Mouse (Mus musculus) heart, embryonic 13.5 days (tissue): Measurements from ENCODE around the gene Tbc1d10b. TPM values are rescaled to one million over a fixed set of nuclear protein-coding genes. Genes with fewer than 3 reads are reported as not detected.

Source experiments
- ATAC-seq: fragments of 200-750 bp; cut with Nextera tagmentation; 2 replicates; pipeline ENCODE4 v1.8.0; 2017; ENCODE audit warnings: moderate TSS enrichment; ENCODE audit not compliant: insufficient number of reproducible peaks, low FRiP score, low TSS enrichment; ENCODE audit errors: extremely low read depth
- H3K27ac ChIP-seq: fragments of 300-500 bp; sonication (generic); replicated peaks from 2 replicates; pipeline ENCODE4 v1.5.1; 2015; ENCODE audit warnings: moderate library complexity, mild to moderate bottlenecking, inconsistent platforms
- H3K27me3 ChIP-seq: fragments of 300-500 bp; sonication (generic); replicated peaks from 2 replicates; pipeline ENCODE4 v1.6.1; 2015; ENCODE audit warnings: mild to moderate bottlenecking, inconsistent platforms
- H3K36me3 ChIP-seq: fragments of 300-500 bp; sonication (generic); 2 replicates; pipeline ENCODE4 v1.6.1; 2015; ENCODE audit warnings: mild to moderate bottlenecking, inconsistent platforms
- H3K4me1 ChIP-seq: fragments of 300-500 bp; sonication (generic); 2 replicates; pipeline ENCODE4 v1.6.1; 2015; ENCODE audit warnings: inconsistent platforms
- H3K4me2 ChIP-seq: fragments of 300-500 bp; sonication (generic); 2 replicates; pipeline ENCODE4 v1.6.1; 2015; ENCODE audit warnings: inconsistent platforms, mild to moderate bottlenecking, moderate library complexity
- H3K4me3 ChIP-seq: fragments of 300-500 bp; sonication (generic); 2 replicates; pipeline ENCODE4 v1.5.1; 2015; ENCODE audit warnings: moderate library complexity, mild to moderate bottlenecking, inconsistent platforms
- H3K9ac ChIP-seq: fragments of 300-500 bp; sonication (generic); 2 replicates; pipeline ENCODE4 v1.6.1; 2015; ENCODE audit warnings: inconsistent platforms, mild to moderate bottlenecking, moderate library complexity
- H3K9me3 ChIP-seq: fragments of 300-500 bp; sonication (generic); 2 replicates; pipeline ENCODE4 v1.6.1; 2016; ENCODE audit warnings: inconsistent platforms
- WGBS: fragments of 180-500 bp; shearing (Covaris S2); methylation state at CpG from one replicate; pipeline ENCODE4 v1.1.7; 2015; ENCODE audit warnings: mixed read lengths; 5-methylcytosine and 5-hydroxymethylcytosine counted together
- polyA plus RNA-seq: library from polyadenylated mRNA; unstranded; fragments of >200 nt; fragmentation: Nextera tagmentation; extraction: Ambion mirVana; gene quantifications from 2 replicates; pipeline ENCODE4 v1.2.1, GENCODE M21; 2015

Gene Tbc1d10b
- polyA plus RNA-seq, 1 experiment from 2014 or later = 18.0 TPM

- H3K27ac ChIP-seq = no peak overlapping the region
- 37% methylated on average over 7 of the region's 7 CpGs for WGBS
- no peak overlapping the region for H3K4me3 ChIP-seq
- no peak overlapping the region for H3K4me2 ChIP-seq
- peaks cover 66% of the 10 kb centered on the region for H3K4me1 ChIP-seq
- H3K27me3 ChIP-seq = 0 out of 2 replicates have a peak, but pooled peaks cover 6% of the 10 kb centered on the region
- no peaks in the 10 kb centered on the region for H3K9me3 ChIP-seq
- no peak for ATAC-seq
- H3K9ac ChIP-seq = no peak overlapping the region
- no peaks in the 10 kb centered on the region for H3K36me3 ChIP-seq
Observed at GRCm38 (mm10) chr7:127213485-127213884, 5.2 kb upstream of the Tbc1d10b start.

DNA sequence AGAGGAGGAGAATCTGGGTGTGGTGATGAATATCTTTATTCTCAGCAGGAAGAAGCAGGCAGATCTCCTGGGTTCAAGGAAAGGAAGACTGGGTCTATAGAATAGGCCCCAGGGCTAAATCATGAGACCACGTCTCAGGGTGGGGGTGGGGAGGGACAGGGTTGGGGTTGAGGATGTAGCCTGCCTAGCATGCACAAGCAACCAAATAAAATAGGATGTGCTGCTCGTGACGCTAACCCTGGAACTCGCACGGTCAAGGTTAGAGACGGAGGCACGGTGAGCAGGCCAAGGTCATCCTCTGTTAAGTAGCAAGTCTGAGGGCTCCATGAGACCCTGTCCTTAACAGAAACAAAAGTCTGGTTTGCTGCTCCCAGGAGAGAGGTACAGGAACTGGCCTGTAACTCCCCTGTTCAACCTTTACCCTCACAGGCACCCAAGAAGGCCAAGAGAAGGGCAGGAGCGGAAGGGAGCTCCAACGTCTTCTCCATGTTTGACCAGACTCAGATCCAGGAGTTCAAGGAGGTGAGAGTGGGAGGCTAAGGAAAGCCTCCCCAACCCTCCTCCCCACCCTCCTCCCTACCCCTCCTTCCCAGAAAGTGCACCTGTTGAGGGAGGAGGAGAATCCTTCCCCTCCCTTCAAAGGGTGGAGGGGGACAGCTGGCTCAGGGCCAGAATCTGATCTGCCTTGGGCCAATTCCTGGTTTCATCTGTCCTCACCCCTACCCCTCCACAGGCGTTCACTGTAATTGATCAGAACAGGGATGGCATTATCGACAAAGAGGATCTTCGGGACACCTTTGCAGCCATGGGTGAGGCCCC, 4.4 kb upstream of the Tbc1d10b start:
- 84% methylated on average over 12 of the region's 12 CpGs for WGBS

DNA sequence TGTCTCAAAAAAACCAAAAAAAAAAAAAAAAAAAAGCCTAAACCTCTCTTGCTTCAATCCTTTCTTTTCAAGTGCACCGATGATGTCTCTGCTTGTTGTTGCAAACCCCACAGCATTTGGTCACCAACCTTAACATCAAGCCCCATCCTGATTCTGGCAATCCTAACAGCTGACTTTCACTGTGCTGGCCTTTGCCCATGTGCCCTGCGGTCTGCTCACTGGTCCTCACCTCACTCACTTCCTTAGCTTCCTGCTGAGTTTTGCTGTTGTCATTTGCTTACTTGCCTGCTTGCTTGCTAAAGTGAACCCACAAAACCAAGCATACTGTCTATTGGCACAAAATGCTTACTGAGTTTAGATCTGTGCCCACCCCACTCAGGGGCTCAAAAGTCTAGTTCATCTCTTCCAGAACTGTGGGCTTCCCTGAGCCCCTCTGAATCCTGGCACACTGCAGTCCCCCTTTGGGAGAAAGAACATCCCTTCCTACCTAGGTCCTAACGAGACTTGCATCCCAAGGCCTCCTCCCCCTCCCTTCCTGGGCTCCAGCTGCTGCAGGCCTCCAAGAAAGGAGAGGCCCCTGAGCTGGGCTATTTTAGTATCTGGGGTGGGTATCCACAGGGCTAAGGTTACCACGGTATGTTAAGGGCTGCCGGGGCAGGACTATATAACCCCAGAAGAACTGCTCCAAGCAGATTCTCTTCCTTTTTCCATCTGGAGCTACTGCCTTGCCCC, 2.9 kb upstream of the Tbc1d10b start:
- H3K27me3 ChIP-seq = 0 out of 2 replicates have a peak, but pooled peaks cover 6% of the 10 kb centered on the region
- H3K9ac ChIP-seq = peak overlapping the region; percentile 58
- no peak overlapping the region for H3K4me2 ChIP-seq
- H3K4me3 ChIP-seq = no peak overlapping the region
- WGBS = 57% methylated on average over 5 of the region's 5 CpGs
- H3K36me3 ChIP-seq = no peaks in the 10 kb centered on the region
- no peaks in the 10 kb centered on the region for H3K9me3 ChIP-seq
- peaks cover 55% of the 10 kb centered on the region for H3K4me1 ChIP-seq
- no peak for ATAC-seq
- peak overlapping the region; percentile 24; the same call in 1 of the 2 replicates for H3K27ac ChIP-seq

More for the DNA sequence above, 4.4 kb upstream of the Tbc1d10b start:
- Histone ChIP-seq H3K36me3 (no peaks in the 10 kb centered on the region), H3K9ac (no peak overlapping the region), H3K4me3 (no peak overlapping the region), H3K27ac (no peak overlapping the region), H3K4me2 (no peak overlapping the region), H3K9me3 (no peaks in the 10 kb centered on the region), H3K4me1 (peaks cover 57% of the 10 kb centered on the region), H3K27me3 (0 out of 2 replicates have a peak, but pooled peaks cover 6% of the 10 kb centered on the region)
- no peak for ATAC-seq

DNA sequence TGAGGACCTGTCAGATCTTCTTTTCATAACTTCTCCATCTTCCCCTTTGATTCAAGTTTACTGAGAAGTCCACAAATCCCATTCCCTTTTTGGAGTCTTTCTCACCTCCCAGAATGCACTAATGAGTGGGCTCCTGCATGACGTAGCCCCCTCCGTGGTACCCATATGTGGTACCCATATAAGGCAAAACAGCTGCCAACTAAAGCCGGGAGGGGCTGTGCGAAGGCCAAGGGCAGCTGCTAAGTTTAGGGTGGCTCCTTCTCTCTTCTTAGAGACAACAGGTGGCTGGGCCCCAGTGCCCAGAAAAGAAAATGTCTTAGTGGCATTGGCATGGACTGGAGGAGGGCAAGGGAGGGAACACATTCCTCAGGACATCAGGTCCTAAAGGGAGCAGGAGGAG, 2.0 kb upstream of the Tbc1d10b start:
- Histone ChIP-seq H3K27ac (no peak overlapping the region), H3K27me3 (0 out of 2 replicates have a peak, but pooled peaks cover 6% of the 10 kb centered on the region)
- no peak for ATAC-seq

DNA sequence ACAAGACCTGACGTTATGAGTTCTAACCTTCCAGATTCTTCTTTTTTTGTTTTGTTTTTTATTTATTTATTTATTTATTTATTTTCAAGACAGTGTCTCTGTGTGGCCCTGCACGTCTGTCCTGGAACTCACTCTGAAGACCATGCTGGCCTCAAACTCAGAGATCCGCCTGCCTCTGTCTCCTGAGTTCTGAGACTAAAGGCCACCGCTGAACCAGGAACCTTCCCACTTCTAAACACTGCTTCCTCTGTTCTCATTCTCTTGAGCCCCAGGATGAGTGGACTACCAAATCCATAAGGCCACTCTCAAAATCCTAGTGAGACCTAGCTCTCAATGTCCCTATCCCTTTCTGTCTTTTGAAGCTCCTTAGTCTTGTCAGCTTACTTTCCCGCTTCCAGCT, 1.6 kb upstream of the Tbc1d10b start:
- peak overlapping the region; percentile 98 for H3K4me2 ChIP-seq
- H3K9me3 ChIP-seq = no peaks in the 10 kb centered on the region
- H3K4me3 ChIP-seq = peak overlapping the region; percentile 97
- H3K9ac ChIP-seq = peak overlapping the region; percentile 71
- H3K4me1 ChIP-seq = peaks cover 55% of the 10 kb centered on the region
- H3K36me3 ChIP-seq = peaks cover 6% of the 10 kb centered on the region
- peak overlapping the region; percentile 94 for H3K27ac ChIP-seq
- 76% methylated on average over 5 of the region's 5 CpGs for WGBS
- ATAC-seq = no peak
- 0 out of 2 replicates have a peak, but pooled peaks cover 6% of the 10 kb centered on the region for H3K27me3 ChIP-seq

More for the DNA sequence above, 2.0 kb upstream of the Tbc1d10b start:
- Histone ChIP-seq H3K9me3 (no peaks in the 10 kb centered on the region), H3K4me2 (no peak overlapping the region), H3K36me3 (peaks cover 2% of the 10 kb centered on the region), H3K4me1 (peaks cover 55% of the 10 kb centered on the region), H3K4me3 (no peak overlapping the region), H3K9ac (peak overlapping the region; percentile 11; the same call in 1 of the 2 replicates)
- 88% methylated on average over 4 of the region's 4 CpGs for WGBS

GRCm38 (mm10) chr7:127208553-127209438, 528 bp upstream of the Tbc1d10b start, which contains the start of gene Mylpf:
TSS of gene Mylpf (plus strand) at chr7:127208890.
- peak within 1 kb of the TSS; percentile 97 for H3K9ac ChIP-seq
- H3K9me3 ChIP-seq = no peaks in the 10 kb centered on the region
- peaks cover 51% of the 10 kb centered on the region for H3K4me1 ChIP-seq
- peak; percentile 81 for ATAC-seq
- WGBS = under 1% methylated on average over 23 of the region's 44 CpGs
- H3K27ac ChIP-seq = peak within 1 kb of the TSS; percentile 94
- H3K4me3 ChIP-seq = peak within 1 kb of the TSS; percentile 97
- H3K27me3 ChIP-seq = 0 out of 2 replicates have a peak, but pooled peaks cover under 1% of the 10 kb centered on the region
- H3K4me2 ChIP-seq = peak within 1 kb of the TSS; percentile 98
- peaks cover 15% of the 10 kb centered on the region for H3K36me3 ChIP-seq

GRCm38 (mm10) chr7:127207374-127208294, 634 bp downstream of the Tbc1d10b start:
- under 1% methylated on average over 52 of the region's 53 CpGs for WGBS
- ATAC-seq = no peak
- peak overlapping the region; percentile 97 for H3K9ac ChIP-seq

DNA sequence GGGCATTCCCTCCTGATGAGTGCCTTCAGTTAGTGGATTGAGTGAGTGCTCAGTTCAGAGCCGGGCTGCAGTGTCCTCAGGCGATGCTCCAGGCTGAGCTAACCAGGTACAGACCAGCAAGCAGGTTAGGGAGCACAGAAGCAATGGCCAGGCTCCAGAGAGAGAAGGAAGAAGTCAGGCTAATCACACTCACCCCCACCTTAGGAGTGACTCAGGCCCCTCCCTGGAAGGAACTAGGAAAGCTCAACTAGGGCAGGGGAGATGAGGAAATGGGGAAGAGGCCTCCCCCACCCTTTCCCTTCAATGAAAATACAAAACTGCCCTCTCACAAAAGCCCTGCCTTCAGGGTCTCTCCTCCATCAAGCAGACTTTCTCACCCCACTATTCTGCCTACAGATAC, 1.7 kb downstream of the Tbc1d10b start:
- H3K27me3 ChIP-seq = no peaks in the 10 kb centered on the region
- peak overlapping the region; percentile 97 for H3K4me3 ChIP-seq
- peaks cover 35% of the 10 kb centered on the region for H3K36me3 ChIP-seq
- no peaks in the 10 kb centered on the region for H3K9me3 ChIP-seq
- H3K4me2 ChIP-seq = peak overlapping the region; percentile 98
- H3K4me1 ChIP-seq = peaks cover 46% of the 10 kb centered on the region
- ATAC-seq = no peak
- 53% methylated on average over 2 of the region's 2 CpGs for WGBS
- peak overlapping the region; percentile 97 for H3K9ac ChIP-seq
- H3K27ac ChIP-seq = peak overlapping the region; percentile 94

More at GRCm38 (mm10) chr7:127207374-127208294, 634 bp downstream of the Tbc1d10b start:
- peaks cover 26% of the 10 kb centered on the region for H3K36me3 ChIP-seq
- peak overlapping the region; percentile 97 for H3K4me3 ChIP-seq
- peaks cover 49% of the 10 kb centered on the region for H3K4me1 ChIP-seq
- peak overlapping the region; percentile 94 for H3K27ac ChIP-seq
- H3K27me3 ChIP-seq = no peaks in the 10 kb centered on the region
- peak overlapping the region; percentile 98 for H3K4me2 ChIP-seq
- H3K9me3 ChIP-seq = no peaks in the 10 kb centered on the region

GRCm38 (mm10) chr7:127196484-127196883, 11.8 kb downstream of the Tbc1d10b start:
- peaks cover 82% of the 10 kb centered on the region for H3K36me3 ChIP-seq
- H3K9ac ChIP-seq = peak overlapping the region; percentile 84
- no peak for ATAC-seq
- WGBS = 56% methylated on average over 11 of the region's 11 CpGs
- peak overlapping the region; percentile 83 for H3K4me3 ChIP-seq
- peak overlapping the region; percentile 83 for H3K4me2 ChIP-seq
- peaks cover 19% of the 10 kb centered on the region for H3K4me1 ChIP-seq
- no peaks in the 10 kb centered on the region for H3K27me3 ChIP-seq
- H3K27ac ChIP-seq = peak overlapping the region; percentile 87
- H3K9me3 ChIP-seq = no peaks in the 10 kb centered on the region
